Mouse (Mus musculus): Measurements from ENCODE around the gene Ccdc113. TPM values are rescaled to one million over a fixed set of nuclear protein-coding genes. Genes with fewer than 3 reads are reported as not detected.

Gene Ccdc113
- 3.1 and 3.4 TPM in 2 replicates for polyA plus RNA-seq (2014; fragmentation: Nextera tagmentation; extraction: Ambion mirVana)

- Histone ChIP-seq H3K27me3 (ENCODE audit: control insufficient read depth, insufficient read depth, low read length) (no peaks in the 10 kb centered on the region), H3K9ac (peak within 1 kb of the TSS; percentile 48), H3K27ac (no peak within 1 kb of the TSS; the same call in 1 of the 2 replicates), H3K4me3 (replicated peaks; ENCODE audit: low read length) (peak within 1 kb of the TSS; percentile 36), H3K36me3 (replicated peaks; ENCODE audit: control insufficient read depth, insufficient read depth) (no peaks in the 10 kb centered on the region), H3K9me3 (ENCODE audit: control insufficient read depth, low read length) (no peaks in the 10 kb centered on the region), H3K4me1 (replicated peaks; ENCODE audit: control insufficient read depth, insufficient read depth, low read length) (no peaks in the 10 kb centered on the region), H3K4me2 (replicated peaks) (peak within 1 kb of the TSS; percentile 64)
- WGBS, result 6% methylated on average over 33 of the region's 33 CpGs
- ATAC-seq (ENCODE audit: low FRiP score) (peak; percentile 89), DNase-seq (ENCODE audit: low spot score) (peak; percentile 55)
Observed at GRCm38 (mm10) chr8:95533584-95534387, at the start of gene Ccdc113. TSS of gene Ccdc113 (plus strand) at chr8:95534085.

GRCm38 (mm10) chr8:95487800-95488697, 45.8 kb upstream of the Ccdc113 start:
- 2% methylated on average over 42 of the region's 95 CpGs for WGBS
- peaks cover 36% of the 10 kb centered on the region for H3K36me3 ChIP-seq (replicated peaks; ENCODE audit: control insufficient read depth, insufficient read depth)
- peak overlapping the region; percentile 95 for H3K4me3 ChIP-seq (replicated peaks; ENCODE audit: low read length)
- peaks cover 13% of the 10 kb centered on the region for H3K4me1 ChIP-seq (replicated peaks; ENCODE audit: control insufficient read depth, insufficient read depth, low read length)
- peak overlapping the region; percentile 95 for H3K4me2 ChIP-seq (replicated peaks)
- no peaks in the 10 kb centered on the region for H3K27me3 ChIP-seq (ENCODE audit: control insufficient read depth, insufficient read depth, low read length)
- peak; percentile 65 for ATAC-seq (ENCODE audit: low FRiP score)
- H3K27ac ChIP-seq, result no peak overlapping the region
- H3K9ac ChIP-seq, result peak overlapping the region; percentile 97
- no peaks in the 10 kb centered on the region for H3K9me3 ChIP-seq (ENCODE audit: control insufficient read depth, low read length)
- no peak for DNase-seq (ENCODE audit: low spot score)

GRCm38 (mm10) chr8:95488698-95489332, 45.1 kb upstream of the Ccdc113 start:
- peak; percentile 93 for ATAC-seq (ENCODE audit: low FRiP score)
- Histone ChIP-seq H3K4me3 (replicated peaks; ENCODE audit: low read length) (peak overlapping the region; percentile 95), H3K4me1 (replicated peaks; ENCODE audit: control insufficient read depth, insufficient read depth, low read length) (peaks cover 13% of the 10 kb centered on the region), H3K9me3 (ENCODE audit: control insufficient read depth, low read length) (no peaks in the 10 kb centered on the region), H3K4me2 (replicated peaks) (peak overlapping the region; percentile 95), H3K27ac (no peak overlapping the region), H3K36me3 (replicated peaks; ENCODE audit: control insufficient read depth, insufficient read depth) (peaks cover 28% of the 10 kb centered on the region), H3K27me3 (ENCODE audit: control insufficient read depth, insufficient read depth, low read length) (no peaks in the 10 kb centered on the region), H3K9ac (peak overlapping the region; percentile 97)
- DNase-seq (ENCODE audit: low spot score), result peak; percentile 84
- 4% methylated on average over 17 of the region's 42 CpGs for WGBS

GRCm38 (mm10) chr8:95490006-95490405, 43.9 kb upstream of the Ccdc113 start, which contains the start of gene Csnk2a2:
TSS of gene Csnk2a2 (minus strand) at chr8:95490039.
- ATAC-seq (ENCODE audit: low FRiP score) (no peak), DNase-seq (ENCODE audit: low spot score) (no peak)
- Histone ChIP-seq H3K27me3 (ENCODE audit: control insufficient read depth, insufficient read depth, low read length) (no peaks in the 10 kb centered on the region), H3K4me3 (replicated peaks; ENCODE audit: low read length) (peak within 1 kb of the TSS; percentile 95), H3K9me3 (ENCODE audit: control insufficient read depth, low read length) (no peaks in the 10 kb centered on the region), H3K4me2 (replicated peaks) (peak within 1 kb of the TSS; percentile 95), H3K27ac (no peak within 1 kb of the TSS), H3K9ac (peak within 1 kb of the TSS; percentile 97), H3K4me1 (replicated peaks; ENCODE audit: control insufficient read depth, insufficient read depth, low read length) (peaks cover 13% of the 10 kb centered on the region), H3K36me3 (replicated peaks; ENCODE audit: control insufficient read depth, insufficient read depth) (peaks cover 16% of the 10 kb centered on the region)
- 87% methylated on average over 5 of the region's 5 CpGs for WGBS

- DNase-seq (ENCODE audit: low spot score) (no peak), ATAC-seq (ENCODE audit: low FRiP score) (no peak)
- H3K27me3 ChIP-seq (ENCODE audit: control insufficient read depth, insufficient read depth, low read length), result no peaks in the 10 kb centered on the region
- WGBS, result 73% methylated on average over 4 of the region's 4 CpGs
- H3K9me3 ChIP-seq (ENCODE audit: control insufficient read depth, low read length), result no peaks in the 10 kb centered on the region
- H3K36me3 ChIP-seq (replicated peaks; ENCODE audit: control insufficient read depth, insufficient read depth), result no peaks in the 10 kb centered on the region
- H3K27ac ChIP-seq, result no peak overlapping the region
- no peak overlapping the region for H3K4me3 ChIP-seq (replicated peaks; ENCODE audit: low read length)
- H3K4me2 ChIP-seq (replicated peaks), result no peak overlapping the region
- peaks cover 13% of the 10 kb centered on the region for H3K4me1 ChIP-seq (replicated peaks; ENCODE audit: control insufficient read depth, insufficient read depth, low read length)
- no peak overlapping the region for H3K9ac ChIP-seq
Observed at GRCm38 (mm10) chr8:95492057-95492456, 41.8 kb upstream of the Ccdc113 start.

GRCm38 (mm10) chr8:95495444-95495843, 38.4 kb upstream of the Ccdc113 start:
- Histone ChIP-seq H3K9me3 (ENCODE audit: control insufficient read depth, low read length) (no peaks in the 10 kb centered on the region), H3K36me3 (replicated peaks; ENCODE audit: control insufficient read depth, insufficient read depth) (no peaks in the 10 kb centered on the region), H3K4me1 (replicated peaks; ENCODE audit: control insufficient read depth, insufficient read depth, low read length) (no peaks in the 10 kb centered on the region), H3K4me3 (replicated peaks; ENCODE audit: low read length) (no peak overlapping the region), H3K4me2 (replicated peaks) (no peak overlapping the region), H3K27me3 (ENCODE audit: control insufficient read depth, insufficient read depth, low read length) (no peaks in the 10 kb centered on the region), H3K27ac (no peak overlapping the region), H3K9ac (no peak overlapping the region)
- WGBS, result 90% methylated on average over 6 of the region's 6 CpGs
- ATAC-seq (ENCODE audit: low FRiP score) (no peak), DNase-seq (ENCODE audit: low spot score) (no peak)

- H3K9ac ChIP-seq, result no peak overlapping the region
- WGBS, result 46% methylated on average over 3 of the region's 3 CpGs
- ATAC-seq (ENCODE audit: low FRiP score), result no peak
- no peaks in the 10 kb centered on the region for H3K27me3 ChIP-seq (ENCODE audit: control insufficient read depth, insufficient read depth, low read length)
- no peak overlapping the region for H3K4me3 ChIP-seq (replicated peaks; ENCODE audit: low read length)
- no peak overlapping the region for H3K4me2 ChIP-seq (replicated peaks)
- no peaks in the 10 kb centered on the region for H3K36me3 ChIP-seq (replicated peaks; ENCODE audit: control insufficient read depth, insufficient read depth)
- H3K9me3 ChIP-seq (ENCODE audit: control insufficient read depth, low read length), result no peaks in the 10 kb centered on the region
- H3K4me1 ChIP-seq (replicated peaks; ENCODE audit: control insufficient read depth, insufficient read depth, low read length), result no peaks in the 10 kb centered on the region
- H3K27ac ChIP-seq, result no peak overlapping the region
- no peak for DNase-seq (ENCODE audit: low spot score)
Observed at GRCm38 (mm10) chr8:95496420-95496819, 37.5 kb upstream of the Ccdc113 start.

GRCm38 (mm10) chr8:95497821-95498220, 36.1 kb upstream of the Ccdc113 start:
- WGBS, result 86% methylated on average over 3 of the region's 3 CpGs
- H3K4me2 ChIP-seq (replicated peaks), result no peak overlapping the region
- no peaks in the 10 kb centered on the region for H3K36me3 ChIP-seq (replicated peaks; ENCODE audit: control insufficient read depth, insufficient read depth)
- no peak overlapping the region for H3K27ac ChIP-seq
- no peaks in the 10 kb centered on the region for H3K4me1 ChIP-seq (replicated peaks; ENCODE audit: control insufficient read depth, insufficient read depth, low read length)
- H3K4me3 ChIP-seq (replicated peaks; ENCODE audit: low read length), result no peak overlapping the region
- DNase-seq (ENCODE audit: low spot score) (no peak), ATAC-seq (ENCODE audit: low FRiP score) (no peak)
- H3K9me3 ChIP-seq (ENCODE audit: control insufficient read depth, low read length), result no peaks in the 10 kb centered on the region
- no peaks in the 10 kb centered on the region for H3K27me3 ChIP-seq (ENCODE audit: control insufficient read depth, insufficient read depth, low read length)
- no peak overlapping the region for H3K9ac ChIP-seq

All from hindbrain, embryonic 14.5 days (tissue).